ENCODE assay signal across 15 mouse cellular contexts in genomic region chr7:37718671-37719402, GRCm38 (mm10). TPM values are rescaled to one million over a fixed set of nuclear protein-coding genes. Genes with fewer than 3 reads are reported as not detected.
DNase-seq lines count a peak whose midpoint lies in the region; ATAC-seq and TF ChIP-seq lines count a peak whose summit lies in the region.
"Had no signal": no experiment of that assay in that cellular context is flagged by ENCODE, and none has a peak within 500 bp of the region (broad histone marks: within the 10 kb centered on the region; RNA-seq: fewer than 3 reads in every experiment).

No protein-coding gene starts in this region.

- TF ChIP-seq CTCF in forebrain, postnatal 0 days (IDR thresholded peaks at IDR 0.05; ENCODE audit: low read depth) = no peak
- TF ChIP-seq CTCF in lung, embryonic 14.5 days (IDR thresholded peaks at IDR 0.05; ENCODE audit: low read depth) = no peak

- H3K27ac ChIP-seq in forebrain, postnatal 0 days (ENCODE audit: low read depth, low read length) = no peak overlapping the region
- no peak overlapping the region for H3K27ac ChIP-seq in forebrain, embryonic 11.5 days (ENCODE audit: low read depth, low read length)
- H3K27ac ChIP-seq in lung, embryonic 14.5 days (ENCODE audit: low read depth) = no peak overlapping the region
- no peak overlapping the region for H3K27ac ChIP-seq in midbrain, embryonic 15.5 days
- H3K27ac ChIP-seq in intestine, embryonic 16.5 days (ENCODE audit: low read length) = no peak overlapping the region
- H3K27ac ChIP-seq: embryonic facial prominence, embryonic 12.5 days; liver, embryonic 15.5 days had no signal

- H3K36me3 ChIP-seq in forebrain, postnatal 0 days (ENCODE audit: insufficient read depth) = no peaks in the 10 kb centered on the region
- H3K36me3 ChIP-seq in forebrain, embryonic 11.5 days (ENCODE audit: control insufficient read depth, insufficient read depth, low read length) = no peaks in the 10 kb centered on the region
- no peaks in the 10 kb centered on the region for H3K36me3 ChIP-seq in lung, embryonic 14.5 days (ENCODE audit: insufficient read depth)
- no peaks in the 10 kb centered on the region for H3K36me3 ChIP-seq in midbrain, embryonic 15.5 days (replicated peaks)
- H3K36me3 ChIP-seq in intestine, embryonic 16.5 days (ENCODE audit: control insufficient read depth, insufficient read depth, low read length) = no peaks in the 10 kb centered on the region
- H3K36me3 ChIP-seq: embryonic facial prominence, embryonic 12.5 days; liver, embryonic 15.5 days had no signal

- H3K4me2 ChIP-seq in forebrain, postnatal 0 days (ENCODE audit: low read depth) = no peak overlapping the region
- H3K4me2 ChIP-seq in forebrain, embryonic 11.5 days (ENCODE audit: low read depth, low read length, severe bottlenecking) = no peak overlapping the region
- H3K4me2 ChIP-seq in lung, embryonic 14.5 days = no peak overlapping the region
- no peak overlapping the region for H3K4me2 ChIP-seq in midbrain, embryonic 15.5 days
- H3K4me2 ChIP-seq in intestine, embryonic 16.5 days (ENCODE audit: low read depth, low read length) = no peak overlapping the region
- H3K4me2 ChIP-seq: embryonic facial prominence, embryonic 12.5 days; liver, embryonic 15.5 days had no signal

- no peak overlapping the region for H3K4me3 ChIP-seq in forebrain, postnatal 0 days (ENCODE audit: low read depth, low read length)
- H3K4me3 ChIP-seq in forebrain, embryonic 11.5 days (ENCODE audit: low read depth, low read length) = no peak overlapping the region
- no peak overlapping the region for H3K4me3 ChIP-seq in lung, embryonic 14.5 days (ENCODE audit: low read depth, low read length)
- no peak overlapping the region for H3K4me3 ChIP-seq in midbrain, embryonic 15.5 days
- no peak overlapping the region for H3K4me3 ChIP-seq in intestine, embryonic 16.5 days (ENCODE audit: low read length)
- H3K4me3 ChIP-seq: embryonic facial prominence, embryonic 12.5 days; liver, embryonic 15.5 days had no signal

- peaks cover 9% of the 10 kb centered on the region; the same call in 1 of the 2 replicates for H3K4me1 ChIP-seq in forebrain, postnatal 0 days (ENCODE audit: insufficient read depth)
- peaks cover 7% of the 10 kb centered on the region; the same call in 1 of the 2 replicates for H3K4me1 ChIP-seq in forebrain, embryonic 11.5 days (replicated peaks; ENCODE audit: control insufficient read depth, insufficient read depth, low read length)
- no peaks in the 10 kb centered on the region for H3K4me1 ChIP-seq in lung, embryonic 14.5 days (ENCODE audit: insufficient read depth)
- H3K4me1 ChIP-seq in midbrain, embryonic 15.5 days = peaks cover 35% of the 10 kb centered on the region
- no peaks in the 10 kb centered on the region for H3K4me1 ChIP-seq in intestine, embryonic 16.5 days (ENCODE audit: control insufficient read depth, insufficient read depth, low read length)
- H3K4me1 ChIP-seq: liver, embryonic 15.5 days had no signal

- 55% methylated on average over 15 of the region's 15 CpGs for WGBS in forebrain, postnatal 0 days
- WGBS in forebrain, embryonic 11.5 days = 81% methylated on average over 15 of the region's 15 CpGs
- 50% methylated on average over 15 of the region's 15 CpGs for WGBS in lung, embryonic 14.5 days
- WGBS in midbrain, embryonic 15.5 days = 56% methylated on average over 15 of the region's 15 CpGs
- WGBS in intestine, embryonic 16.5 days = 59% methylated on average over 15 of the region's 15 CpGs

- ATAC-seq in forebrain, postnatal 0 days = peak; percentile 24; the same call in 1 of the 2 replicates
- ATAC-seq in forebrain, embryonic 11.5 days (replicated peaks; ENCODE audit: low FRiP score) = no peak
- peak; percentile 52; the same call in 1 of the 2 replicates for ATAC-seq in lung, embryonic 14.5 days (ENCODE audit: insufficient read depth)
- ATAC-seq in midbrain, embryonic 15.5 days (replicated peaks) = peak; percentile 73; the same call in 1 of the 2 replicates
- ATAC-seq in intestine, embryonic 16.5 days = no peak
- ATAC-seq: inflammation-experienced regulatory T-cells, adult 6 months; Patski had no signal

- intact Hi-C loops in gastrocnemius, postnatal 14 days (cut with DNase I; ENCODE audit: low total_unique reads) = no loop called here

- H3K9ac ChIP-seq in forebrain, postnatal 0 days = no peak overlapping the region
- H3K9ac ChIP-seq in forebrain, embryonic 11.5 days (ENCODE audit: low read length) = no peak overlapping the region
- no peak overlapping the region for H3K9ac ChIP-seq in lung, embryonic 14.5 days
- no peak overlapping the region for H3K9ac ChIP-seq in midbrain, embryonic 15.5 days
- no peak overlapping the region for H3K9ac ChIP-seq in intestine, embryonic 16.5 days (ENCODE audit: low read depth, low read length)
- H3K9ac ChIP-seq: embryonic facial prominence, embryonic 12.5 days; liver, embryonic 15.5 days had no signal

- H3K27me3 ChIP-seq in forebrain, postnatal 0 days (ENCODE audit: insufficient read depth, low read length) = no peaks in the 10 kb centered on the region
- no peaks in the 10 kb centered on the region for H3K27me3 ChIP-seq in forebrain, embryonic 11.5 days (ENCODE audit: control insufficient read depth, insufficient read depth, low read length)
- H3K27me3 ChIP-seq in lung, embryonic 14.5 days (ENCODE audit: insufficient read depth, low read length) = no peaks in the 10 kb centered on the region
- H3K27me3 ChIP-seq in midbrain, embryonic 15.5 days (replicated peaks) = no peaks in the 10 kb centered on the region
- no peaks in the 10 kb centered on the region for H3K27me3 ChIP-seq in intestine, embryonic 16.5 days (replicated peaks; ENCODE audit: control insufficient read depth, insufficient read depth, low read length)
- H3K27me3 ChIP-seq: embryonic facial prominence, embryonic 12.5 days; liver, embryonic 15.5 days; Patski had no signal

- no peaks in the 10 kb centered on the region for H3K9me3 ChIP-seq in forebrain, postnatal 0 days (ENCODE audit: low read length)
- H3K9me3 ChIP-seq in forebrain, embryonic 11.5 days (ENCODE audit: control insufficient read depth, low read length) = no peaks in the 10 kb centered on the region
- H3K9me3 ChIP-seq in lung, embryonic 14.5 days (ENCODE audit: low read depth, low read length) = no peaks in the 10 kb centered on the region
- H3K9me3 ChIP-seq in midbrain, embryonic 15.5 days = no peaks in the 10 kb centered on the region
- no peaks in the 10 kb centered on the region for H3K9me3 ChIP-seq in intestine, embryonic 16.5 days (ENCODE audit: control insufficient read depth, low read length)
- H3K9me3 ChIP-seq: embryonic facial prominence, embryonic 12.5 days; liver, embryonic 15.5 days had no signal

- DNase-seq in forebrain, postnatal 0 days = no peak
- DNase-seq in forebrain, embryonic 11.5 days (ENCODE audit: low spot score) = no peak
- peak; percentile 35 for DNase-seq in lung, embryonic 14.5 days
- DNase-seq in lung, adult 18-20 months = no peak
- DNase-seq in cerebellum, adult 8-10 months = peak; percentile 56
- no peak for DNase-seq in gastrocnemius, postnatal 14 days
- DNase-seq: adrenal gland, postnatal 36 days; right cerebral cortex, postnatal 4 days had no signal

RNA-seq across cellular contexts. Expression of gene Zfp536, which starts 54.6 kb away (rescaled TPM):
- total RNA-seq in forebrain, postnatal 0 days (2014; rRNA removed) = 24.3 and 34.9 TPM in 2 replicates
- 8.1 and 17.0 TPM in 2 replicates for polyA plus RNA-seq in forebrain, postnatal 0 days (2015; fragmentation: Nextera tagmentation; extraction: Ambion mirVana)
- polyA plus RNA-seq in forebrain, embryonic 11.5 days (2014; fragmentation: Nextera tagmentation; extraction: Ambion mirVana) = 34.4 and 41.8 TPM in 2 replicates
- polyA plus RNA-seq in lung, embryonic 14.5 days (2014; fragmentation: Nextera tagmentation; extraction: Ambion mirVana) = 13.1 and 13.7 TPM in 2 replicates
- 36.5 and 36.7 TPM in 2 replicates for polyA plus RNA-seq in midbrain, embryonic 15.5 days (2015; fragmentation: Nextera tagmentation; extraction: Ambion mirVana)
- polyA plus RNA-seq in intestine, embryonic 16.5 days (2015; fragmentation: Nextera tagmentation; extraction: Ambion mirVana) = 7.0 and 8.8 TPM in 2 replicates
- 1 to 10 TPM; 2.2 to 2.7 TPM for total RNA-seq in gastrocnemius, postnatal 14 days (2021)
- polyA plus RNA-seq: C2C12 had no signal

Comparison
In these comparisons a context has a peak if more than half of its experiments do, and no peak if none do; other contexts are left out.
1. ATAC-seq: peak in forebrain, postnatal 0 days (single experiment), lung, embryonic 14.5 days (single experiment) and midbrain, embryonic 15.5 days (single experiment); none in forebrain, embryonic 11.5 days (single experiment) and intestine, embryonic 16.5 days (single experiment).
2. DNase-seq: peak in lung, embryonic 14.5 days (single experiment) and cerebellum, adult 8-10 months (single experiment); none in forebrain, postnatal 0 days (single experiment), forebrain, embryonic 11.5 days (single experiment), lung, adult 18-20 months (0 of 2) and gastrocnemius, postnatal 14 days (single experiment).